Mouse (Mus musculus) lung, embryonic 16.5 days (tissue): ENCODE measurements around the gene Trpm7. TPM values are rescaled to one million over a fixed set of nuclear protein-coding genes. Genes with fewer than 3 reads are reported as not detected.
A peak's percentile ranks its signal among the peaks of the same experiment; 100 is the strongest.
"Not testable (repeated sequence)": the region's sequence is repeated elsewhere in the genome, so short reads cannot be mapped to it uniquely, and the experiment has no call there.

Source experiments
- ATAC-seq: fragments of 200-750 bp; cut with Nextera tagmentation; 2 replicates; pipeline ENCODE4 v1.8.0; 2017; ENCODE audit warnings: low read depth, mild to moderate bottlenecking, moderate library complexity
- H3K27ac ChIP-seq: fragments of 300-500 bp; sonication (generic); 2 replicates; pipeline ENCODE4 v1.5.1; 2014; ENCODE audit warnings: mild to moderate bottlenecking, control low read depth, low read length
- H3K27me3 ChIP-seq: fragments of 300-500 bp; sonication (generic); 2 replicates; pipeline ENCODE4 v1.6.1; 2014; ENCODE audit warnings: low read depth, low read length, mixed read lengths; ENCODE audit not compliant: control insufficient read depth, insufficient read depth
- H3K36me3 ChIP-seq: fragments of 300-500 bp; sonication (generic); 2 replicates; pipeline ENCODE4 v1.6.1; 2014; ENCODE audit warnings: low read length; ENCODE audit not compliant: control insufficient read depth, insufficient read depth
- H3K4me1 ChIP-seq: fragments of 300-500 bp; sonication (generic); replicated peaks from 2 replicates; pipeline ENCODE4 v1.6.1; 2014; ENCODE audit warnings: low read length, mixed read lengths; ENCODE audit not compliant: control insufficient read depth, insufficient read depth
- H3K4me2 ChIP-seq: fragments of 300-500 bp; sonication (generic); 2 replicates; pipeline ENCODE4 v1.6.1; 2014; ENCODE audit warnings: low read depth, low read length, control low read depth
- H3K4me3 ChIP-seq: fragments of 300-500 bp; sonication (generic); 2 replicates; pipeline ENCODE4 v1.5.1; 2014; ENCODE audit warnings: mild to moderate bottlenecking, low read length, control low read depth
- H3K9ac ChIP-seq: fragments of 300-500 bp; sonication (generic); 2 replicates; pipeline ENCODE4 v1.6.1; 2014; ENCODE audit warnings: low read length, control low read depth
- H3K9me3 ChIP-seq: fragments of 300-500 bp; sonication (generic); 2 replicates; pipeline ENCODE4 v1.6.1; 2016; ENCODE audit warnings: low read length; ENCODE audit not compliant: control insufficient read depth
- whole genome bisulfite sequencing: fragments of 180-500 bp; shearing (Covaris S2); extraction: QIAGEN DNeasy Blood & Tissue Kit; methylation state at CpG from one replicate; pipeline ENCODE4 v1.1.7; 2014; 5-methylcytosine and 5-hydroxymethylcytosine counted together
- polyA plus RNA-seq: library from polyadenylated mRNA; unstranded; fragments of >200 nt; fragmentation: Nextera tagmentation; extraction: Ambion mirVana; gene quantifications from 2 replicates; pipeline ENCODE4 v1.2.1, GENCODE M21; 2015

The Trpm7 gene
- polyA plus RNA-seq, 1 experiment from 2014 or later: 45.2 TPM

DNA sequence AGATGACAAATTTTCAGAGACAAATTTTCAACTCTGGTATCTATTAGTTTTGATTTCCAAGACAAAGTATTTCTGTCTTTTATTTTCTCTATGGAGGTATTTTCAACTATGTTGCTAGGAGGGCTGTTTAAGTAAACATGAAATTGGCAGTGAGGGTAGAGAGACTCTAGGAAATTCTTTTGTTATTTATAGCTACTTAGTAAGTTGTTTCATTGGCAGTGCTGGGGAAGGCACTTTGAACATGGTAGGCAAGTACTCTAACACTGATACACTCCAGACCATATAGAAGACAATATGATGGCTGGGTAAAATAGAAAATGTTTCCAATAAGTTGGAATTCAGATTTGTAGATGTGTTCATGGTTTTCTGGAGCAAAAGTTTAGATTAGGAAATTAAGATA, 15.7 kb upstream of the Trpm7 start:
- no peak for ATAC-seq
- Histone ChIP-seq H3K4me1 (no peaks in the 10 kb centered on the region), H3K9me3 (no peaks in the 10 kb centered on the region), H3K27me3 (no peaks in the 10 kb centered on the region), H3K4me3 (no peak overlapping the region), H3K27ac (no peak overlapping the region), H3K9ac (no peak overlapping the region), H3K4me2 (no peak overlapping the region), H3K36me3 (0 out of 2 replicates have a peak, but pooled peaks cover 2% of the 10 kb centered on the region)

- Histone ChIP-seq H3K27me3 (no peaks in the 10 kb centered on the region), H3K9ac (no peak overlapping the region), H3K4me3 (no peak overlapping the region), H3K27ac (no peak overlapping the region), H3K36me3 (no peaks in the 10 kb centered on the region), H3K4me2 (no peak overlapping the region), H3K4me1 (no peaks in the 10 kb centered on the region), H3K9me3 (no peaks in the 10 kb centered on the region)
- WGBS: 35% methylated on average over 3 of the region's 3 CpGs
- no peak for ATAC-seq
These were observed 11.1 kb upstream of the Trpm7 start for GRCm38 (mm10) chr2:126887141-126887540.

DNA sequence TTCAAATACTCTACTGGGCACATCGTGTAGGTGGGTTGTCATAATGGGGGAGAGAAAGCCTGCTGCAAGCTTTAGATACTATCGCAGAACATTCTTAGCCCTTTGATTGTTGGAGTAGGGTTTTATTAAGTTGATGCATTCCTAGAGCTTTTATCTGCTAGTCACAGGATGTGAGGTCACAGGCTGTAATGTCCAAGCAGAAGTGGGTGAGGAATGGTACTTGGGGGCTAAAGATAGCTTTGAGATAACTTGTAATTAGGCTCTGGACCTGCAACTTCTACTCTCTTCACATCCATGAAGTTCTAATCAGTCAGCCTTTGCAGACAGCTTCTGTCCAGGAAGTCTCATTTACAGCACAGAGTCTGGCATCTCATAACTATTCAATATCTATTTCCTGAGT, 9.8 kb upstream of the Trpm7 start:
- Histone ChIP-seq H3K4me3 (no peak overlapping the region), H3K4me1 (no peaks in the 10 kb centered on the region), H3K36me3 (no peaks in the 10 kb centered on the region), H3K9me3 (no peaks in the 10 kb centered on the region), H3K27ac (no peak overlapping the region), H3K4me2 (no peak overlapping the region), H3K9ac (no peak overlapping the region), H3K27me3 (no peaks in the 10 kb centered on the region)
- WGBS: 50% methylated on average over 2 of the region's 2 CpGs
- ATAC-seq: no peak

- not testable (repeated sequence) for H3K4me1 ChIP-seq, H3K4me3 ChIP-seq, H3K27me3 ChIP-seq, H3K9ac ChIP-seq, H3K27ac ChIP-seq, H3K36me3 ChIP-seq, ATAC-seq, H3K9me3 ChIP-seq, H3K4me2 ChIP-seq
- WGBS: 63% methylated on average over 2 of the region's 2 CpGs
These were observed 6.7 kb upstream of the Trpm7 start for GRCm38 (mm10) chr2:126882711-126883110.

GRCm38 (mm10) chr2:126877991-126878390, 2.0 kb upstream of the Trpm7 start:
- no peak for ATAC-seq
- 78% methylated on average over 1 of the region's 1 CpGs for WGBS
- Histone ChIP-seq H3K4me3 (no peak overlapping the region), H3K27me3 (no peaks in the 10 kb centered on the region), H3K4me2 (no peak overlapping the region), H3K4me1 (peaks cover 8% of the 10 kb centered on the region), H3K27ac (no peak overlapping the region), H3K9ac (no peak overlapping the region), H3K36me3 (no peaks in the 10 kb centered on the region), H3K9me3 (no peaks in the 10 kb centered on the region)

- WGBS: under 1% methylated on average over 18 of the region's 18 CpGs
- peak overlapping the region; percentile 79 for H3K4me2 ChIP-seq
- peak overlapping the region; percentile 95 for H3K9ac ChIP-seq
- peak overlapping the region; percentile 99 for H3K27ac ChIP-seq
- ATAC-seq: peak; percentile 53
- H3K4me3 ChIP-seq: peak overlapping the region; percentile 96
- peaks cover 8% of the 10 kb centered on the region for H3K4me1 ChIP-seq
- H3K9me3 ChIP-seq: no peaks in the 10 kb centered on the region
- H3K36me3 ChIP-seq: no peaks in the 10 kb centered on the region
- no peaks in the 10 kb centered on the region for H3K27me3 ChIP-seq
These were observed 554 bp downstream of the Trpm7 start for GRCm38 (mm10) chr2:126875516-126875835.

DNA sequence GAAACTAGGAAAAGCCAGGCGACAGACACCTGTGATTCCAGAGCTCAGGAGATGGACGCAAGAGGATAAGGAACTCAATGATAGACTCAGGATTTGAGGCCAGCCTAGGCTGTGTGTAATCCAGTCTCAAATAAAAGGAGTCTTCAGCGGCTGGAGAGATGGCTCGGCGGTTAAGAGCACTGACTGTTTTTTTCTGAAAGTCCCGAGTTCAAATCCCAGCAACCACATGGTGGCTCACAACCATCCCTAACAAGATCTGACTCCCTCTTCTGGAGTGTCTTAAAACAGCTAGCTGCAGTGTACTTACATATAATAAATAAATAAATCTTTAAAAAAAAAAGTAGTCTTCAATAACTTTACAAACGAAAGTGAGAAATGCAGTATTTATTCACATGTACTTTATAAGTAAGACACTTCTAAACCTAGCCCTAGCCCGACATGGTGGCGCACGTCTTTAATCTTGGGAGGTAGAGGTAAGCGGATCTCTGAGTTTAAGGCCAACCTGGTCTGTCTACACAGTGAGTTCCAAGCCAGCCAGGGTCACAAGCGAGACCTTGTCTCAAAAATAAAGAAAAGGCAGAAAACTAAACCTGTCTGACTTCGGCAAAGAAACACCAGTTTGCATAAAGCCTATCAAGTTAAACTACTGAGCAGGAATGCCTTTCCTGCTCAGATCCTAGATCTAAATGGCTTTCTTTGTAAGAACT, 1.1 kb downstream of the Trpm7 start:
- H3K27ac ChIP-seq: peak overlapping the region; percentile 99
- no peak for ATAC-seq
- H3K4me1 ChIP-seq: peaks cover 8% of the 10 kb centered on the region
- H3K9me3 ChIP-seq: no peaks in the 10 kb centered on the region
- peak overlapping the region; percentile 96 for H3K4me3 ChIP-seq
- peak overlapping the region; percentile 79 for H3K4me2 ChIP-seq
- 19% methylated on average over 13 of the region's 13 CpGs for WGBS
- peak overlapping the region; percentile 95 for H3K9ac ChIP-seq
- no peaks in the 10 kb centered on the region for H3K27me3 ChIP-seq
- no peaks in the 10 kb centered on the region for H3K36me3 ChIP-seq

DNA sequence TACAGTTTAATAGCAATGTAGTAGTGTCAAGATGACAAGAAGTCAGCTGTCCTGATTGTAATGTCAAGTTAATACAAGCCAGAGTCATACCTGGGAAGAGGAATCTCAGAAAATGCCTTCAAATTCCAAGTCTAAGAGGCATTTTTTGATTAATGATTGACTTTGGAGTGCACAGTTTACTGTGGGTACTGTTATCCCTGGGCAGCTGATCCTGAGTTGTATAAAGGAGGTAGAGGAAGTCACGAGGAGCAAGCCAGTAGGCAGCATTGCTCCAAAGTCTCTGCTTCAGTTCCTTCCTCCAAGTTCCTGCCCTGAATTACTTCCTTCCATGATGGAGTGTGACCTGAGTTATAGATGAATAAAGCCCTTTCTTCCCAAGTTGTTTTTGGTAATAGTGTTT, 9.7 kb downstream of the Trpm7 start:
- Histone ChIP-seq H3K4me2 (no peak overlapping the region), H3K27ac (no peak overlapping the region), H3K9me3 (no peaks in the 10 kb centered on the region), H3K27me3 (no peaks in the 10 kb centered on the region), H3K9ac (no peak overlapping the region), H3K36me3 (no peaks in the 10 kb centered on the region), H3K4me3 (no peak overlapping the region), H3K4me1 (no peaks in the 10 kb centered on the region; the same call in 1 of the 2 replicates)
- WGBS: 50% methylated on average over 1 of the region's 1 CpGs
- ATAC-seq: no peak

DNA sequence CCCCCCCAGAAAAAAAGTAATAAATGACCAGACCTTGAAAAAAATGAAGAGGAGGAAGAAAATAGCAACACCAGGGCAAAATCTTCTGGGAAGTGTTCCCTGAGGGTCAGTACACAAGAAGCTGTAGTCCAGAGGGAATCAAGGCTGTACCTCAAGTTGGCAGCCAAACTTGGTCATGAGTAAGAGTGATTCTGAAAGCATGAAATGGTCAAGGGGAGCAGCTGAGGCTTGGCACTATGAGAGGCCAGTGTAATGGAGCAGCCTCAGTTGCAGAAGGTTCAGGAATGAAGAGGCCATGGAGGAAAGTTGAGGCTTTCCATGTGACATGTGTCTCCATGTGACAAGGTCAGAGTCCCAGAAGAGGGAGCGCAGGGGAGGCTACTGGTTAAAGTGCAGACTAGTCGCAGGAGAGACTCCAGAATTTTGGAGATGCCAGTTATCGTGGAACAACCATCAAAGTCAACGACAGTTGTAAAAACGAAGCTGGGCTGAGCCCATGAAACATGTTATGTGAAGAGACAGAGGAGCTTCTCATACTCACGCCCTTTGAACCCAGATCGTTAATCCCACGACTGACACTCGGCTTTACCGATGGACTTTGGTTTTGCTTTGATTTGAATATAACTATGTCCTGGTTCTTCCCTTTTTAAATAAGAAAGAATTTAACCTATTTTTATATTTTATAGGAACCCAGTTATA, 10.4 kb downstream of the Trpm7 start:
- Histone ChIP-seq H3K36me3 (no peaks in the 10 kb centered on the region), H3K4me1 (no peaks in the 10 kb centered on the region; the same call in 1 of the 2 replicates), H3K27ac (no peak overlapping the region), H3K27me3 (no peaks in the 10 kb centered on the region), H3K4me3 (no peak overlapping the region), H3K4me2 (no peak overlapping the region), H3K9me3 (no peaks in the 10 kb centered on the region), H3K9ac (no peak overlapping the region)
- no peak for ATAC-seq
- WGBS: 84% methylated on average over 10 of the region's 10 CpGs
